Mouse (Mus musculus) midbrain, embryonic 12.5 days (tissue): ENCODE data around the gene Metrn. TPM values are rescaled to one million over a fixed set of nuclear protein-coding genes. Genes with fewer than 3 reads are reported as not detected.
"Not testable (repeated sequence)": the region's sequence is repeated elsewhere in the genome, so short reads cannot be mapped to it uniquely, and the experiment has no call there.

Experiments used
- ATAC-seq: fragments of 200-750 bp; cut with Nextera tagmentation; 2 replicates; pipeline ENCODE4 v1.8.0; 2017; ENCODE audit warnings: low read depth, moderate TSS enrichment, moderate library complexity; ENCODE audit not compliant: low FRiP score
- H3K27ac ChIP-seq: fragments of 300-500 bp; sonication (generic); replicated peaks from 2 replicates; pipeline ENCODE4 v1.5.1; 2016; ENCODE audit warnings: mild to moderate bottlenecking
- H3K27me3 ChIP-seq: fragments of 300-500 bp; sonication (generic); 2 replicates; pipeline ENCODE4 v1.6.1; 2016; ENCODE audit warnings: mild to moderate bottlenecking
- H3K36me3 ChIP-seq: fragments of 300-500 bp; sonication (generic); 2 replicates; pipeline ENCODE4 v1.6.1; 2016
- H3K4me1 ChIP-seq: fragments of 300-500 bp; sonication (generic); 2 replicates; pipeline ENCODE4 v1.6.1; 2016
- H3K4me2 ChIP-seq: fragments of 300-500 bp; sonication (generic); replicated peaks from 2 replicates; pipeline ENCODE4 v1.6.1; 2016; ENCODE audit warnings: mild to moderate bottlenecking, moderate library complexity
- H3K4me3 ChIP-seq: fragments of 300-500 bp; sonication (generic); 2 replicates; pipeline ENCODE4 v1.5.1; 2016; ENCODE audit warnings: mild to moderate bottlenecking
- H3K9ac ChIP-seq: fragments of 300-500 bp; sonication (generic); replicated peaks from 2 replicates; pipeline ENCODE4 v1.6.1; 2016; ENCODE audit warnings: mild to moderate bottlenecking, moderate library complexity
- H3K9me3 ChIP-seq: fragments of 300-500 bp; sonication (generic); 2 replicates; pipeline ENCODE4 v1.6.1; 2016; ENCODE audit warnings: mild to moderate bottlenecking
- WGBS: fragments of 180-500 bp; shearing (Covaris S2); methylation state at CpG from one replicate; pipeline ENCODE4 v1.1.7; 2016; 5-methylcytosine and 5-hydroxymethylcytosine counted together
- polyA plus RNA-seq: library from polyadenylated mRNA; unstranded; fragments of >200 nt; fragmentation: Nextera tagmentation; extraction: Ambion mirVana; gene quantifications from 2 replicates; pipeline ENCODE4 v1.2.1, GENCODE M21; 2016

Gene Metrn
- polyA plus RNA-seq, 1 experiment from 2014 or later: 68.8 TPM

DNA sequence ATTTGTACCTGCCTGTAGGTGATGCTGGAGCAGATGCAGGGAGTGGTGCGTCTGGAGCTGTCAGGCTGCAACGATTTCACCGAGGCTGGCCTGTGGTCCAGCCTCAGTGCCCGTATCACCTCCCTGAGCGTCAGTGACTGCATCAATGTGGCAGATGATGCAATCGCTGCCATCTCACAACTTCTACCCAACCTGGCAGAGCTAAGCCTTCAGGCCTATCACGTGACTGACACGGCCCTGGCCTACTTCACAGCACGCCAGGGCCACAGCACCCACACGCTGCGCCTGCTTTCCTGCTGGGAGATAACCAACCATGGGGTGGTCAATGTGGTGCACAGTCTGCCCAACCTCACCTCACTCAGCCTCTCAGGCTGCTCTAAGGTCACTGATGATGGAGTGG, 20.7 kb upstream of the Metrn start:
- peaks cover 20% of the 10 kb centered on the region for H3K36me3 ChIP-seq
- no peak for ATAC-seq
- H3K9me3 ChIP-seq: no peaks in the 10 kb centered on the region
- H3K4me2 ChIP-seq: no peak overlapping the region
- no peak overlapping the region for H3K4me3 ChIP-seq
- WGBS: 86% methylated on average over 11 of the region's 11 CpGs
- no peak overlapping the region for H3K27ac ChIP-seq
- H3K27me3 ChIP-seq: peaks cover 49% of the 10 kb centered on the region
- no peak overlapping the region for H3K9ac ChIP-seq
- H3K4me1 ChIP-seq: peaks cover 20% of the 10 kb centered on the region

DNA sequence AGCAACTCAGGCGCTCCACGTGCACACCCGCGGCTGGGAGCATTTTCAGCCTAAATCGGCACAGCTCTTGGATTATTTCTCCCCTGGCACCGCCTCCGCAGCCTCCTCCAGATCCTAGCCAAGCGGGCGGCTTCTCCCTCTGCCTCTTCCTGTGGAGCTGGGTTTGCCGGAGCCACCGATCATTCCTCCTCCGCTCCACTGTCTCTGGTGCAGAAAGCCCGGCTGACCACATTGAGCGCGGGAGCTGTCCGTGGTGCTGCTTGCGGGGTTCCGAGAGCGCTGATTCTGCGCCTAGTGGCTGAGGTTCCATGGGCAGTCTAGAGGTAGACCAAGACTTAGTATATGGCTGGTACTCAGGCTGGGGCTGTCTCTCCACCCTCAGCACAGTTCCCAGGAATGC, 16.5 kb upstream of the Metrn start:
- Histone ChIP-seq H3K36me3 (peaks cover 20% of the 10 kb centered on the region), H3K27ac (no peak overlapping the region), H3K4me1 (peaks cover 32% of the 10 kb centered on the region), H3K27me3 (peaks cover 31% of the 10 kb centered on the region), H3K4me2 (peak overlapping the region; percentile 35), H3K4me3 (0 out of 2 replicates have a peak overlapping the region, but pooled peaks have one; percentile 7), H3K9ac (0 out of 2 replicates have a peak overlapping the region, but pooled peaks have one; percentile 4), H3K9me3 (no peaks in the 10 kb centered on the region)
- no peak for ATAC-seq
- 4% methylated on average over 20 of the region's 20 CpGs for WGBS

DNA sequence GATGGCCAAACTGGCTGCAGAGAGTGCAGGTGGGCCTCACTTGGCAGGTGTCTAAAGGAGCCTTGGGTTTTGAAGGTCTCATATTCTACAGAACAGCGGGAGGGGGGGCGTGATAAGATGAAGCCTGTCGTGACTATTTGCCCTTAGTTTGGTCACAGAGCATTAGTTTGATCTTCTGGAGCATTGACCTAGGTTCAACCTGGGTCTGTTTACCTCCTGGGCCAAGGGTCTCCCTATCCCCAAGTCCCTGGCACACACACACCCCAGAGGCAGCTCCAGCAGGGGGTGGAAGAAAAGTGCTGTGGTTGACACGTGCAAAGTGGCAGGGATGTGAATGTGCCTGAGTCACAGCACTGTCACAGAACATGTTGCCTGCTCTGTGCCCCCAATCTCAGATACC, 14.0 kb upstream of the Metrn start:
- peak overlapping the region; percentile 79 for H3K4me2 ChIP-seq
- H3K36me3 ChIP-seq: no peaks in the 10 kb centered on the region
- no peaks in the 10 kb centered on the region for H3K9me3 ChIP-seq
- H3K4me1 ChIP-seq: peaks cover 39% of the 10 kb centered on the region
- no peak for ATAC-seq
- peak overlapping the region; percentile 85; the same call in 1 of the 2 replicates for H3K4me3 ChIP-seq
- peak overlapping the region; percentile 96; the same call in 1 of the 2 replicates for H3K9ac ChIP-seq
- peaks cover 19% of the 10 kb centered on the region for H3K27me3 ChIP-seq
- WGBS: 75% methylated on average over 4 of the region's 4 CpGs
- H3K27ac ChIP-seq: no peak overlapping the region

DNA sequence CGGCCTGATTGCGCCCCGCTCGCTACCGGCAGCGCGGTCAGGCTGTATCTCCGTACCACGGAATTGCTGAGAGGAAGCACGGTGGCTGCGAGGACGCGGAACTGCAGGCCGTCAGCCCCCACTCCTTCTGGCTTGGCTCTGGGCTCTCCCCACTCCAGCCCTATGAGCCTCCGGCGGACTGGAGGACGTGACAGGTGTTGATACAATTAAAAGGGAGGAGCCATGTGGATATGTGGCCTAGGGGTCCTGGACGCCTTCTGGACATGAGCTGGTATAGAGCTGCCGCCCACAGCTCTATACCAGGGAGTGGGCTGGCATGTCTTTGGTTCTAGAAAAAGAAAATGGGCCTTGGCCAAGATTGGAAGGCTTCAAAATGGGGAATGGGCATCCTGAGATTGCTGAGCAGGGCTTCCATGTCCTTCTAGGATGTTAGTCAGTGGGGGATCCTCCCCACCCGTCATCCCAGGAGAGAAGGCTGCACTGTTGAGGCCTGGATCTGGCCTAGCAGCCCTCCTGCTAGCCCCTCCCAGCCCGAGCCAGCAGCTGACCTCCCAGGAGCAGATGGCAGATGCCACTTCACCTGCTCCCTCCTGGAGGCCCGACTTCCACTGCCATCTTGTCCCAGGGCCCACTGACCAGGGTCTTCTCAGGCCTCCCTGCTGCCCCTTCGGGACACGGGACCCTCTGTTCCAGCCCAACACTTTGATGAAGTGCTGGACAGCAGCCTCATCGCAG, 12.8 kb upstream of the Metrn start:
- Histone ChIP-seq H3K4me2 (peak overlapping the region; percentile 79), H3K4me1 (peaks cover 39% of the 10 kb centered on the region), H3K9me3 (no peaks in the 10 kb centered on the region), H3K4me3 (peak overlapping the region; percentile 85), H3K9ac (peak overlapping the region; percentile 96), H3K27ac (peak overlapping the region; percentile 98), H3K36me3 (no peaks in the 10 kb centered on the region), H3K27me3 (peaks cover 19% of the 10 kb centered on the region)
- 8% methylated on average over 25 of the region's 25 CpGs for WGBS
- peak; percentile 76 for ATAC-seq

DNA sequence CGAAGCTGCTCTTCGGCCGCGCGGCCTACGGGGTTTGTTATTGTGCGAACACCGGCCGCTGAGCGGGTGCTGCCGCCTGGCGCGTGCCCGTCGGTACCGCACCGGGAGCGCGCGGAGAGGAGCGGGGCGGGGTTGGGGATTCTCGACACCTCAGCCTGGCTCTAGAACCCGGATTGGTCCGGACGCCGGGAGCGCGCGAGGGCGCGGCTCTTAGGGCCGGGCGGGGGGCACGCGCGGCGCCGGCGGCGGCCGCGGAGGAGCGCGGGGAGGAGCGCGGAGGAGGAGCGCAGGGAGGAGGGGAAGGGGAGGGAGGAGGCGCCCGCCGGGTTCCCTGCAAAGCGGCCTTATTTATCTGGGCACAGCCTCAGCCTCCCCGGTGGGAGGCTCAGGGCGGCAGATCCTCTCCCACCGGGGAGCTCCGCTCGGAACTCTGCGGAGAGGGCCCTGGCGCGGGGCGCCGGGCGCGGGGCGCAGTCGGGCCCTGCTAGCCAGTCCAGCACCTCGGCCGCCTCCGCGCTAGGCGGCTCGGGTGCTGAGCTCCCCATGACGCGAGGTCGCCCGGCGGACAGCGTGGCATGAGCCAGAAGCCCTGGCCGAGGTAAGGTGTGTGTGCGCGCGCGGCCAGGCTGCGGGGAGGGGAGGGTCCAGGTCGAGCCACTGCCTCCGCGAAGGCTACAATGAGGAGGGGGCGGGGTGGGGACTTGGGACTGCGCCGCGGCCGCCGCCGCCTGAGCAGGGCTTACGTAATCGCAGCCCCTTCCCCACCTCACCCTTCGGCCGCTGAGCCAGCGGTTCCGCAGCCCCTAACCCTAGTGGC, 12.1 kb upstream of the Metrn start, which contains the start of gene Fbxl16:
TSS of gene Fbxl16 (plus strand) at position 297 of the 817 bp plus-strand sequence.
- under 1% methylated on average over 84 of the region's 100 CpGs for WGBS
- H3K27me3 ChIP-seq: peaks cover 19% of the 10 kb centered on the region
- H3K4me1 ChIP-seq: peaks cover 39% of the 10 kb centered on the region

DNA sequence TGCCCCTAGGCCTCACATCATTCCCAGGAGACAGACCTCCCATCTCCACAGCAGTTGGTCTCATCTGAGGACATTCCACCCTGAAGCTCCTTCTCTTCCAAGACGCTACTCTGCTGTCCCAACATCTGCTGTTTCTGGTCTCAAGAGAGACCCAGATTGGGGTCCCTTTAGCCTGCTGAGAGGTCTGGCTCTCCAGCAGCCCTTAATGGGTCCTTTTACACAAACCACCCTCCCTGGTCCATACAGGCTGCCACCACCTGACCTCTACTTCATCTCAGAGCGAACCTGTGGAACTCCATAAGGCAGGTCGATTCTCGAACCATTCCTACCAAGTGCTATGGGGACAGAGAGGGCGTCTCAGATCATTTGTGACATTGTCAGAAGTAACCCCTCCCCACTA, 11.1 kb upstream of the Metrn start:
- Histone ChIP-seq H3K4me1 (peaks cover 42% of the 10 kb centered on the region), H3K36me3 (no peaks in the 10 kb centered on the region), H3K4me3 (peak overlapping the region; percentile 85), H3K9ac (peak overlapping the region; percentile 96), H3K27ac (peak overlapping the region; percentile 98), H3K27me3 (peaks cover 15% of the 10 kb centered on the region), H3K9me3 (no peaks in the 10 kb centered on the region), H3K4me2 (peak overlapping the region; percentile 79)
- ATAC-seq: no peak
- WGBS: 28% methylated on average over 5 of the region's 5 CpGs

More for the DNA sequence above, 12.1 kb upstream of the Metrn start, which contains the start of gene Fbxl16:
- H3K36me3 ChIP-seq: no peaks in the 10 kb centered on the region
- peak within 1 kb of the TSS; percentile 98 for H3K27ac ChIP-seq
- H3K4me2 ChIP-seq: peak within 1 kb of the TSS; percentile 79
- H3K9me3 ChIP-seq: no peaks in the 10 kb centered on the region
- H3K4me3 ChIP-seq: peak within 1 kb of the TSS; percentile 85
- ATAC-seq: peak; percentile 81
- peak within 1 kb of the TSS; percentile 96 for H3K9ac ChIP-seq

DNA sequence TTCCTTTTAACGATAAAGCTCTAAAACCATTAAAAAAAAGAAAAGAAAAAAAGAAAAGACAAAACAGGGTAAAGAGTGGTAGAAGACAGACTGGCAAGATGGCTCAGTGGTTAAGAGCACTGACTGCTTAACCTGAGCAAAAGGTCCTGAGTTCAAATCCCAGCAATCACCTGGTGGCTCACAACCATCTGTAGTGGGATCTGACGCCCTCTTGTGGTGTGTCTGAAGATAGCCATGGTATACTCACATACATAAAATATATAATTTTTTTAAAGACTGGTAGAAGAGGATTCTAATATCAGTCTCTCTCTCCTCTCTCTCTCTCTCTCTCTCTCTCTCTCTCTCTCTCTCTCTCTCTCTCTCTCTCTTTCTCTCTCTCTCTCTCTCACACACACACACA, 10.5 kb upstream of the Metrn start:
- H3K4me1 ChIP-seq: peaks cover 42% of the 10 kb centered on the region
- not testable (repeated sequence) for H3K9ac ChIP-seq, H3K27me3 ChIP-seq, H3K36me3 ChIP-seq, ATAC-seq, H3K4me2 ChIP-seq, H3K4me3 ChIP-seq, H3K9me3 ChIP-seq
- WGBS: 50% methylated on average over 2 of the region's 2 CpGs
- 0 out of 2 replicates have a peak overlapping the region, but pooled peaks have one; percentile 98 for H3K27ac ChIP-seq

DNA sequence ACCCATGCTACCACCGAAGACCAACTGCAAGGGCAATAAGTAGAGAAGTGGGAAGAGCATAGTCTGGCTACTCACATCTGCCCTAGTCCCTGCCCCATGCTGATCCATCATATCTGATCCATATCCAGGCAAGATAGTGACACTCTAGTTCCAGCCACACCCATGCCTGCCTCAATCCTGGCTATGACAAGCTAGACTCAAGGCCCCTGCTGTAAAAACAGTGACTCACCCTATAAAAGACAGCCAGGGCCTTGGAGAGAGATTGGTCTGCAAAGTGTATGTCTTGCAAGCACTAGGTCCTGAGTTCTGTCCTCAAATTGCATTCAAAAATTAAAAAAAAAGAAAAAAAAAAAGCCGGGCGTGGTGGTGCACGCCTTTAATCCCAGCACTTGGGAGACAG, 9.6 kb upstream of the Metrn start:
- Histone ChIP-seq H3K36me3 (no peaks in the 10 kb centered on the region), H3K4me3 (no peak overlapping the region), H3K9ac (no peak overlapping the region), H3K9me3 (no peaks in the 10 kb centered on the region), H3K4me1 (peaks cover 47% of the 10 kb centered on the region), H3K4me2 (no peak overlapping the region), H3K27me3 (peaks cover 8% of the 10 kb centered on the region; the same call in 1 of the 2 replicates), H3K27ac (no peak overlapping the region)
- WGBS: 90% methylated on average over 4 of the region's 4 CpGs
- no peak for ATAC-seq

DNA sequence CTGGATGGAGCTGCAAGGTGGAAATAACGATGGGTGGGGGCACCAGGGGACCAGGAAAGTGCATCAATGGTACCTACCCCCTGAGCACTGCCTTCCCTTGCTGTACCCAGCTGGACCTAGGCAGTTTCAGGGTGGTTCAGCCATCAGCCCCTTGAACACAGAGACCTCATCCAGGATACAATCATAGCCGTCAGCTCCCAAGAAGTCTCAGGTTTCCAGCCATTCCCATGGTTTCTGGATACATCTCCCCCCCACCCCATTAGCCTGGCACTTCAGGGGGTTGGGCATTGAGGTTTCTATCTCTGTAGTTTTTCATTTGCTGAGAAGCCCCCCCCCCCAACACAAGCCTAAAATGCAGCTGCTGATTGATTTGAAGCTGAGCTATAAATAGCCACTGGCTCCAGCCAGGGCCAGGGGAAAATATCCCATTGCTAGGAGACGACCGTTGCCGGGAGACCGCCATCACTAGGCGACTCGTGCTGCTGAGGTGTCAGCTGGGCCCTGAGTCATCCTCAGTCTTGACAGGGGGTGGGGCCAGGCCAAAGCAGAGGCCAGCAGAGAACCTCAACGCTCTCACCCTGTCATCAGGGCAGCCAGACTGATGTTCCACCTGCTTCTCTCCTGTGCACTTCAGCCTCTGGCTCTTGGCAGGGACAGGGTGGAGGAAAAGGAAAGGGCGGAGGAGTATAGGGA, 6.0 kb upstream of the Metrn start:
- peak overlapping the region; percentile 48 for H3K4me2 ChIP-seq
- 0 out of 2 replicates have a peak overlapping the region, but pooled peaks have one; percentile 5 for H3K9ac ChIP-seq
- no peaks in the 10 kb centered on the region for H3K9me3 ChIP-seq
- H3K27ac ChIP-seq: peak overlapping the region; percentile 95
- peaks cover 8% of the 10 kb centered on the region for H3K27me3 ChIP-seq
- H3K36me3 ChIP-seq: no peaks in the 10 kb centered on the region
- peaks cover 24% of the 10 kb centered on the region for H3K4me1 ChIP-seq
- peak; percentile 95 for ATAC-seq
- WGBS: 9% methylated on average over 10 of the region's 10 CpGs
- H3K4me3 ChIP-seq: peak overlapping the region; percentile 13; the same call in 1 of the 2 replicates

DNA sequence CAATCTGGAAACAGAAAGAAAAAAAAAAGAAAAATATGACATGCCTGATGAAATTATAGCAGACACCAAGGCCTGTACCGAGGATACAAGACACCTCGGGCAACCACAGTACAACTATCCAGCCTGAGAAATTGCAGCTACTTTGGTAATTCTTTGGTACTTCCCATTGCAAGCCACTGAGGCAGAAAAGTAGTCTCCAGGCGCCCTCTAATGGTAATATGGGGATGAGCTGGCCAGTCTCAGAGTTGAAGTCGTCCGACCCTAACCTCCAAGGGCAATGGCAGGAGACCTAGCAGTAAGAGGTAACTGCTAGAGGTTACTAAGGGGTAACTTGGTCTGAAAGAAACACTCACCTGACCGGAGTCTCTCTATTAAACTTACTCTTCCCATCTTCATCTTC, 4.1 kb upstream of the Metrn start:
- H3K27ac ChIP-seq: no peak overlapping the region
- peaks cover 8% of the 10 kb centered on the region for H3K27me3 ChIP-seq
- no peaks in the 10 kb centered on the region for H3K36me3 ChIP-seq
- no peaks in the 10 kb centered on the region for H3K9me3 ChIP-seq
- H3K4me1 ChIP-seq: peaks cover 33% of the 10 kb centered on the region
- 7% methylated on average over 6 of the region's 6 CpGs for WGBS
- no peak for ATAC-seq
- H3K4me3 ChIP-seq: no peak overlapping the region
- H3K4me2 ChIP-seq: no peak overlapping the region
- no peak overlapping the region for H3K9ac ChIP-seq

DNA sequence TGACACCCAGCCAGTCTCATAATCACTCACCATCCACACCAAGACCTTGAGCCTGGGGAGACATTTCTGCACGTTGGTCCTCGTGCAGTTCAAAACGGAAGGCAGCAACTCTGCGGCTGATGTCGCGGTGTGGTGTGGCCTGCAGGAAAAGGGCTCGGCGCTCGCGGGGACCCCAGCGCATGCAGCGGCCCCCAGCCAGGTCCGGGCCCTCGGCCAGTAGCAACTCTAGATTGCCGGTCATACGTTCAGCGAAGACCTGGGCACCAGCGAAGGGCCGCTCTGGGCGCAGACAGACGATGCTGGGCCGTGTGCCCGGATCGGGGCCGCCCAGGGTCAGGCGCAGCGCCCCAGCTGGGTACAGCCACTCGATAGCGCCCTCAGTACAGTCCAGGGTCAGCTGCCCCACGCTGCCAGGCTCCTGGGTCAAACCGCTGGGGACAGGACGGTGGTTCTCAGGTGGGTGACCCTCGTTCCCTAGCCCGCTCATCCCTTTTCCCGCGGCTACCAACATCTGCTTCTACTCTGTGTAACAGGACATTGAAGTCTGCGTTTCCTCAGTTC, 645 bp downstream of the Metrn start:
- ATAC-seq: no peak
- peak overlapping the region; percentile 92 for H3K4me2 ChIP-seq
- under 1% methylated on average over 37 of the region's 37 CpGs for WGBS
- H3K9me3 ChIP-seq: no peaks in the 10 kb centered on the region
- H3K27ac ChIP-seq: peak overlapping the region; percentile 93
- peak overlapping the region; percentile 80 for H3K4me3 ChIP-seq
- H3K36me3 ChIP-seq: no peaks in the 10 kb centered on the region
- H3K4me1 ChIP-seq: peaks cover 55% of the 10 kb centered on the region
- H3K27me3 ChIP-seq: peaks cover 1% of the 10 kb centered on the region
- peak overlapping the region; percentile 75 for H3K9ac ChIP-seq
